Mouse (Mus musculus): ENCODE measurements around the gene Tom1.

DNA sequence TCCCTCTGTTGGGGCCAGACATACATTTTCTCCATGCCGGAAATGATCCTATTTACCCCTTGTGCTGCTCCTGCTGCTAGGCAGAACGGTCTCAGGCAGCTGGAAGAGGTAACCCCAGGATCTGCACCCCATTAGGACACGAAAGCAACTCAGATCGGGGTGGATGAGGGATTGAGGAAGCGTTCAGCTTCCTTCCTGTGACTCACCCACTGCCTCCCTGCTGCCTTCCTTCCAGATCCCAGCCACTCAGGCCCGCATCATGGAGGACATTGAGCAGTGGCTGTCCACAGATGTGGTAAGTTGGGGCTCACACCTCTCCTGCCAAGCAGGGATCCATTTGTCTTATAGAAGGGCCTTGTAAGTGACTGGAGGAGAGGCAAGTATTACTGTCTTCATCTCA is 33.8 kb downstream of the Tom1 start:
- TF ChIP-seq POLR2A (IDR thresholded peaks at IDR 0.05; ENCODE audit: control insufficient read depth in 1 of 2, insufficient read depth in 1 of 2, low read depth in 1 of 2, low read length in 2 of 2, poor library complexity in 1 of 2): no peak
- TF ChIP-seq JUND (IDR thresholded peaks at IDR 0.05; ENCODE audit: low read depth, low read length): no peak
- TF ChIP-seq CTCF (IDR thresholded peaks at IDR 0.05 in 2 of 3, conservative IDR thresholded peaks at IDR 0.05 in 1 of 3; ENCODE audit: control insufficient read depth in 1 of 3, insufficient read depth in 1 of 3, low read depth in 2 of 3, low read length in 3 of 3, poor library complexity in 1 of 3, severe bottlenecking in 1 of 3): no peak
- TF ChIP-seq HCFC1 (IDR thresholded peaks at IDR 0.05; ENCODE audit: low read depth, low read length): no peak

Data from MEL (cell line).